Mouse (Mus musculus) myocyte (in vitro differentiated cells): Measurements from ENCODE around the gene Olfr1412.

ENCODE experiments used
- E2F4 ChIP-seq: IDR thresholded peaks from one replicate; pipeline ENCODE4 v1.6.1; 2011; ENCODE audit warnings: mild to moderate bottlenecking, control low read depth, moderate library complexity; ENCODE audit not compliant: insufficient read depth
- MAX ChIP-seq: IDR thresholded peaks from one replicate; pipeline ENCODE4 v1.6.1; 2011; ENCODE audit warnings: low read depth, mild to moderate bottlenecking, control low read depth
- POLR2A ChIP-seq: IDR thresholded peaks from one replicate; pipeline ENCODE4 v1.6.1; 2011; ENCODE audit warnings: low read depth, mild to moderate bottlenecking, control low read depth, moderate library complexity; ENCODE audit not compliant: insufficient read length
- TCF12 ChIP-seq: IDR thresholded peaks from one replicate; pipeline ENCODE4 v1.6.1; 2011; ENCODE audit warnings: mild to moderate bottlenecking, control low read depth; ENCODE audit not compliant: poor library complexity, insufficient read depth, severe bottlenecking

- TF ChIP-seq MAX = no peak
- TF ChIP-seq POLR2A = no peak
- TF ChIP-seq TCF12 = no peak
- no peak for TF ChIP-seq E2F4
Observed at GRCm38 (mm10) chr1:92611008-92611407, 25.4 kb downstream of the Olfr1412 start.
